Comparison of ENCODE assay signal across 26 mouse cellular contexts in the genomic region with DNA sequence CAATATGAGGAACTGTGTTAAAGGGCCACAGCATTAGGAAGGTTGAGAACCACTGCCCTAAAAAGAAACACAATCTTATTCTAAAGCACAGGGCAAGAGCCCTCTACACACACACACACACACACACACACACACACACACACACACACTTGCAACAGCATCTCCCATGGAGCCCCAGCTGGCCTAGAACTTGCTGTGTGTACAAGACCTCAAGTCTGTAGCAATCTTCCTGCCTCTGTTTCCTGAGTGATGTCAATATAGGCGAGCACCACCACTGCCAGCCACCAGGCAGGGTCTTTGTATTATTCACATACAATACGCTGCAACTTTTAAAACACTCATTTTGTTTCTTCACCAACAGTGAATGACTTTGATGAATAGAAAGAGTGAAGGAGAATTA. TPM values are rescaled to one million over a fixed set of nuclear protein-coding genes. Genes with fewer than 3 reads are reported as not detected.
DNase-seq lines count a peak whose midpoint lies in the region; ATAC-seq lines count a peak whose summit lies in the region.
"Had no signal": no experiment of that assay in that cellular context is flagged by ENCODE, and none has a peak within 500 bp of the region (broad histone marks: within the 10 kb centered on the region; RNA-seq: fewer than 3 reads in every experiment).

No protein-coding gene starts in this region.

- WGBS in forebrain, embryonic 14.5 days, result 79% methylated on average over 2 of the region's 2 CpGs

- DNase-seq in 416B (ENCODE audit: low read depth), result peak; percentile 84
- peak; percentile 18 for DNase-seq in A20 (ENCODE audit: low read depth, low spot score)
- DNase-seq in forebrain, embryonic 14.5 days (ENCODE audit: low spot score), result no peak
- no peak for DNase-seq in layer of hippocampus, adult 9-11 months
- DNase-seq: adrenal gland, adult 2 months; adrenal gland, postnatal 25 days; B cell, adult 2 months; cerebellum, adult 18-20 months; cerebellum, adult 9-10 months; cerebellum, postnatal 14 days; gastrocnemius, postnatal 25 days; heart, adult 2 months; heart, postnatal 14 days; heart, postnatal 4 days had no signal

- no peak overlapping the region for H3K4me3 ChIP-seq in forebrain, embryonic 14.5 days (ENCODE audit: low read depth, low read length)
- H3K4me3 ChIP-seq: embryonic facial prominence, embryonic 12.5 days; embryonic facial prominence, embryonic 15.5 days; forebrain, embryonic 15.5 days; heart, adult 2 months; heart, embryonic 10.5 days; heart, embryonic 13.5 days had no signal

- ATAC-seq in common myeloid progenitor, adult 5-6 weeks (replicated peaks; ENCODE audit: low read depth, poor library complexity, severe bottlenecking), result 0 out of 2 replicates have a peak, but pooled peaks have one; percentile 42
- peak; percentile 87 for ATAC-seq in megakaryocyte progenitor cell, adult 5-6 weeks (replicated peaks; ENCODE audit: poor library complexity)
- no peak for ATAC-seq in forebrain, embryonic 14.5 days
- ATAC-seq: forebrain, embryonic 15.5 days; hindbrain, postnatal 0 days; inflammation-experienced regulatory T-cells, adult 6 months had no signal

- H3K4me1 ChIP-seq in forebrain, embryonic 14.5 days (ENCODE audit: control insufficient read depth, insufficient read depth, low read length), result no peaks in the 10 kb centered on the region
- H3K4me1 ChIP-seq: embryonic facial prominence, embryonic 12.5 days; embryonic facial prominence, embryonic 15.5 days; forebrain, embryonic 15.5 days; heart, embryonic 13.5 days had no signal

- H3K36me3 ChIP-seq in forebrain, embryonic 14.5 days (ENCODE audit: control insufficient read depth, insufficient read depth, low read length), result no peaks in the 10 kb centered on the region
- H3K36me3 ChIP-seq: embryonic facial prominence, embryonic 12.5 days; embryonic facial prominence, embryonic 15.5 days; forebrain, embryonic 15.5 days; G1E; heart, embryonic 10.5 days; heart, embryonic 13.5 days had no signal

- no peaks in the 10 kb centered on the region for H3K27me3 ChIP-seq in forebrain, embryonic 14.5 days (replicated peaks; ENCODE audit: control insufficient read depth, insufficient read depth, low read length)
- H3K27me3 ChIP-seq: CH12.LX; embryonic facial prominence, embryonic 12.5 days; embryonic facial prominence, embryonic 15.5 days; forebrain, embryonic 15.5 days; heart, embryonic 13.5 days had no signal

- H3K9ac ChIP-seq in forebrain, embryonic 14.5 days (ENCODE audit: low read length), result no peak overlapping the region
- H3K9ac ChIP-seq: embryonic facial prominence, embryonic 12.5 days; embryonic facial prominence, embryonic 15.5 days; forebrain, embryonic 15.5 days; heart, embryonic 13.5 days; hindbrain, embryonic 14.5 days had no signal

- no peaks in the 10 kb centered on the region for H3K9me3 ChIP-seq in forebrain, embryonic 14.5 days (replicated peaks; ENCODE audit: control insufficient read depth, low read length)
- H3K9me3 ChIP-seq: embryonic facial prominence, embryonic 12.5 days; embryonic facial prominence, embryonic 15.5 days; forebrain, embryonic 15.5 days; G1E; heart, embryonic 10.5 days; heart, embryonic 13.5 days had no signal

- no peak overlapping the region for H3K4me2 ChIP-seq in forebrain, embryonic 14.5 days (ENCODE audit: low read length)
- H3K4me2 ChIP-seq: embryonic facial prominence, embryonic 12.5 days; embryonic facial prominence, embryonic 15.5 days; forebrain, embryonic 15.5 days; heart, embryonic 13.5 days; hindbrain, embryonic 14.5 days had no signal

- no peak overlapping the region for H3K27ac ChIP-seq in forebrain, embryonic 14.5 days (ENCODE audit: low read depth, low read length)
- H3K27ac ChIP-seq: embryonic facial prominence, embryonic 12.5 days; embryonic facial prominence, embryonic 15.5 days; forebrain, embryonic 15.5 days; heart, adult 2 months; heart, embryonic 10.5 days; heart, embryonic 13.5 days; hindbrain, embryonic 14.5 days; hindbrain, postnatal 0 days had no signal

RNA-seq across cellular contexts. Expression of a gene that starts 24.3 kb away (rescaled TPM):
- total RNA-seq in common myeloid progenitor, adult 5-6 weeks (2017), result 3.9 and 4.3 TPM in 2 replicates
- total RNA-seq in megakaryocyte progenitor cell, adult 5-6 weeks (2015), result 2.5 and 3.4 TPM in 2 replicates
- total RNA-seq in megakaryocyte progenitor cell, adult 5-6 weeks (2017), result 4.4 and 4.5 TPM in 2 replicates
- 0.41 and 0.78 TPM in 2 replicates for polyA plus RNA-seq in forebrain, embryonic 14.5 days (2014; fragmentation: Nextera tagmentation; extraction: Ambion mirVana)

Comparison
In these comparisons a context has a peak if more than half of its experiments do, and no peak if none do; other contexts are left out.
1. DNase-seq: peak in 416B (single experiment) and A20 (single experiment); none in forebrain, embryonic 14.5 days (single experiment) and layer of hippocampus, adult 9-11 months (single experiment).